Mouse (Mus musculus): Measurements from ENCODE around the gene Cdkal1. TPM values are rescaled to one million over a fixed set of nuclear protein-coding genes. Genes with fewer than 3 reads are reported as not detected.

Cdkal1 gene
- polyA plus RNA-seq, 1 experiment from 2014 or later = 23.9 TPM

- H3K4me1 ChIP-seq (ENCODE audit: control insufficient read depth, insufficient read depth, low read length) = peaks cover 25% of the 10 kb centered on the region
- ATAC-seq (peak; percentile 97), DNase-seq (ENCODE audit: low spot score) (peak; percentile 92)
- peak overlapping the region; percentile 87 for H3K27ac ChIP-seq (ENCODE audit: low read depth, low read length)
- H3K9ac ChIP-seq (ENCODE audit: low read length) = peak overlapping the region; percentile 22
- H3K27me3 ChIP-seq (replicated peaks; ENCODE audit: control insufficient read depth, insufficient read depth, low read length) = no peaks in the 10 kb centered on the region
- no peak overlapping the region for H3K4me2 ChIP-seq (ENCODE audit: low read length)
- no peaks in the 10 kb centered on the region for H3K9me3 ChIP-seq (replicated peaks; ENCODE audit: control insufficient read depth, low read length)
- no peaks in the 10 kb centered on the region for H3K36me3 ChIP-seq (ENCODE audit: control insufficient read depth, insufficient read depth, low read length)
- H3K4me3 ChIP-seq (ENCODE audit: low read depth, low read length) = no peak overlapping the region
- WGBS = 26% methylated on average over 9 of the region's 9 CpGs
These were observed 31.6 kb downstream of the Cdkal1 start for GRCm38 (mm10) chr13:29823906-29824305.

- no peaks in the 10 kb centered on the region for H3K9me3 ChIP-seq (replicated peaks; ENCODE audit: control insufficient read depth, low read length)
- WGBS = 49% methylated on average over 8 of the region's 8 CpGs
- DNase-seq (ENCODE audit: low spot score) (no peak), ATAC-seq (peak; percentile 68)
- no peaks in the 10 kb centered on the region for H3K27me3 ChIP-seq (replicated peaks; ENCODE audit: control insufficient read depth, insufficient read depth, low read length)
- no peak overlapping the region for H3K4me2 ChIP-seq (ENCODE audit: low read length)
- H3K36me3 ChIP-seq (ENCODE audit: control insufficient read depth, insufficient read depth, low read length) = no peaks in the 10 kb centered on the region
- H3K4me3 ChIP-seq (ENCODE audit: low read depth, low read length) = no peak overlapping the region
- peak overlapping the region; percentile 87 for H3K27ac ChIP-seq (ENCODE audit: low read depth, low read length)
- H3K9ac ChIP-seq (ENCODE audit: low read length) = peak overlapping the region; percentile 22; the same call in 1 of the 2 replicates
- H3K4me1 ChIP-seq (ENCODE audit: control insufficient read depth, insufficient read depth, low read length) = peaks cover 25% of the 10 kb centered on the region
These were observed 32.0 kb downstream of the Cdkal1 start for GRCm38 (mm10) chr13:29823487-29823886.

GRCm38 (mm10) chr13:29819910-29820583, 35.4 kb downstream of the Cdkal1 start:
- 94% methylated on average over 9 of the region's 9 CpGs for WGBS

GRCm38 (mm10) chr13:29819147-29819546, 36.3 kb downstream of the Cdkal1 start:
- WGBS = 89% methylated on average over 3 of the region's 3 CpGs
- Histone ChIP-seq H3K4me1 (ENCODE audit: control insufficient read depth, insufficient read depth, low read length) (peaks cover 7% of the 10 kb centered on the region), H3K36me3 (ENCODE audit: control insufficient read depth, insufficient read depth, low read length) (no peaks in the 10 kb centered on the region), H3K27ac (ENCODE audit: low read depth, low read length) (peak overlapping the region; percentile 27; the same call in 1 of the 2 replicates), H3K4me2 (ENCODE audit: low read length) (no peak overlapping the region), H3K4me3 (ENCODE audit: low read depth, low read length) (no peak overlapping the region), H3K27me3 (replicated peaks; ENCODE audit: control insufficient read depth, insufficient read depth, low read length) (no peaks in the 10 kb centered on the region), H3K9ac (ENCODE audit: low read length) (no peak overlapping the region), H3K9me3 (replicated peaks; ENCODE audit: control insufficient read depth, low read length) (no peaks in the 10 kb centered on the region)
- no peak for ATAC-seq
- DNase-seq (ENCODE audit: low spot score) = no peak

More at GRCm38 (mm10) chr13:29819910-29820583, 35.4 kb downstream of the Cdkal1 start:
- Histone ChIP-seq H3K9me3 (replicated peaks; ENCODE audit: control insufficient read depth, low read length) (no peaks in the 10 kb centered on the region), H3K4me1 (ENCODE audit: control insufficient read depth, insufficient read depth, low read length) (peaks cover 14% of the 10 kb centered on the region), H3K27ac (ENCODE audit: low read depth, low read length) (no peak overlapping the region), H3K4me2 (ENCODE audit: low read length) (no peak overlapping the region), H3K9ac (ENCODE audit: low read length) (no peak overlapping the region), H3K27me3 (replicated peaks; ENCODE audit: control insufficient read depth, insufficient read depth, low read length) (no peaks in the 10 kb centered on the region), H3K36me3 (ENCODE audit: control insufficient read depth, insufficient read depth, low read length) (no peaks in the 10 kb centered on the region), H3K4me3 (ENCODE audit: low read depth, low read length) (no peak overlapping the region)
- ATAC-seq (no peak), DNase-seq (ENCODE audit: low spot score) (no peak)

GRCm38 (mm10) chr13:29818314-29818713, 37.2 kb downstream of the Cdkal1 start:
- DNase-seq (ENCODE audit: low spot score) = no peak
- Histone ChIP-seq H3K27ac (ENCODE audit: low read depth, low read length) (peak overlapping the region; percentile 30; the same call in 1 of the 2 replicates), H3K4me1 (ENCODE audit: control insufficient read depth, insufficient read depth, low read length) (no peaks in the 10 kb centered on the region), H3K9me3 (replicated peaks; ENCODE audit: control insufficient read depth, low read length) (no peaks in the 10 kb centered on the region), H3K36me3 (ENCODE audit: control insufficient read depth, insufficient read depth, low read length) (no peaks in the 10 kb centered on the region), H3K4me3 (ENCODE audit: low read depth, low read length) (no peak overlapping the region), H3K9ac (ENCODE audit: low read length) (no peak overlapping the region), H3K4me2 (ENCODE audit: low read length) (no peak overlapping the region), H3K27me3 (replicated peaks; ENCODE audit: control insufficient read depth, insufficient read depth, low read length) (no peaks in the 10 kb centered on the region)
- WGBS = 76% methylated on average over 2 of the region's 2 CpGs
- ATAC-seq = no peak

- H3K9ac ChIP-seq (ENCODE audit: low read length) = no peak overlapping the region
- WGBS = 70% methylated on average over 4 of the region's 4 CpGs
- no peak overlapping the region for H3K27ac ChIP-seq (ENCODE audit: low read depth, low read length)
- H3K9me3 ChIP-seq (replicated peaks; ENCODE audit: control insufficient read depth, low read length) = no peaks in the 10 kb centered on the region
- DNase-seq (ENCODE audit: low spot score) = no peak
- H3K36me3 ChIP-seq (ENCODE audit: control insufficient read depth, insufficient read depth, low read length) = no peaks in the 10 kb centered on the region
- H3K4me1 ChIP-seq (ENCODE audit: control insufficient read depth, insufficient read depth, low read length) = peaks cover 11% of the 10 kb centered on the region
- peak; percentile 34; the same call in 1 of the 2 replicates for ATAC-seq
- no peaks in the 10 kb centered on the region for H3K27me3 ChIP-seq (replicated peaks; ENCODE audit: control insufficient read depth, insufficient read depth, low read length)
- no peak overlapping the region for H3K4me3 ChIP-seq (ENCODE audit: low read depth, low read length)
- H3K4me2 ChIP-seq (ENCODE audit: low read length) = no peak overlapping the region
These were observed 44.7 kb downstream of the Cdkal1 start for GRCm38 (mm10) chr13:29810780-29811179.

GRCm38 (mm10) chr13:29808383-29808782, 47.1 kb downstream of the Cdkal1 start:
- no peak overlapping the region for H3K9ac ChIP-seq (ENCODE audit: low read length)
- H3K4me2 ChIP-seq (ENCODE audit: low read length) = no peak overlapping the region
- DNase-seq (ENCODE audit: low spot score) (no peak), ATAC-seq (no peak)
- peaks cover 11% of the 10 kb centered on the region for H3K4me1 ChIP-seq (ENCODE audit: control insufficient read depth, insufficient read depth, low read length)
- no peaks in the 10 kb centered on the region for H3K27me3 ChIP-seq (replicated peaks; ENCODE audit: control insufficient read depth, insufficient read depth, low read length)
- no peak overlapping the region for H3K27ac ChIP-seq (ENCODE audit: low read depth, low read length)
- H3K36me3 ChIP-seq (ENCODE audit: control insufficient read depth, insufficient read depth, low read length) = no peaks in the 10 kb centered on the region
- no peak overlapping the region for H3K4me3 ChIP-seq (ENCODE audit: low read depth, low read length)
- H3K9me3 ChIP-seq (replicated peaks; ENCODE audit: control insufficient read depth, low read length) = no peaks in the 10 kb centered on the region
- WGBS = 96% methylated on average over 3 of the region's 3 CpGs

- WGBS = 97% methylated on average over 3 of the region's 3 CpGs
- H3K4me2 ChIP-seq (ENCODE audit: low read length) = no peak overlapping the region
These were observed 47.5 kb downstream of the Cdkal1 start for GRCm38 (mm10) chr13:29807930-29808329.

GRCm38 (mm10) chr13:29806871-29807270, 48.6 kb downstream of the Cdkal1 start:
- Histone ChIP-seq H3K27me3 (replicated peaks; ENCODE audit: control insufficient read depth, insufficient read depth, low read length) (no peaks in the 10 kb centered on the region), H3K9me3 (replicated peaks; ENCODE audit: control insufficient read depth, low read length) (no peaks in the 10 kb centered on the region), H3K9ac (ENCODE audit: low read length) (no peak overlapping the region), H3K27ac (ENCODE audit: low read depth, low read length) (no peak overlapping the region), H3K4me2 (ENCODE audit: low read length) (no peak overlapping the region), H3K36me3 (ENCODE audit: control insufficient read depth, insufficient read depth, low read length) (no peaks in the 10 kb centered on the region), H3K4me3 (ENCODE audit: low read depth, low read length) (no peak overlapping the region), H3K4me1 (ENCODE audit: control insufficient read depth, insufficient read depth, low read length) (peaks cover 11% of the 10 kb centered on the region)
- WGBS = 24% methylated on average over 4 of the region's 4 CpGs
- DNase-seq (ENCODE audit: low spot score) = peak; percentile 47
- ATAC-seq = no peak

More at GRCm38 (mm10) chr13:29807930-29808329, 47.5 kb downstream of the Cdkal1 start:
- H3K9ac ChIP-seq (ENCODE audit: low read length) = no peak overlapping the region
- no peaks in the 10 kb centered on the region for H3K36me3 ChIP-seq (ENCODE audit: control insufficient read depth, insufficient read depth, low read length)
- no peak overlapping the region for H3K4me3 ChIP-seq (ENCODE audit: low read depth, low read length)
- H3K4me1 ChIP-seq (ENCODE audit: control insufficient read depth, insufficient read depth, low read length) = peaks cover 11% of the 10 kb centered on the region
- H3K27me3 ChIP-seq (replicated peaks; ENCODE audit: control insufficient read depth, insufficient read depth, low read length) = no peaks in the 10 kb centered on the region
- H3K27ac ChIP-seq (ENCODE audit: low read depth, low read length) = no peak overlapping the region
- DNase-seq (ENCODE audit: low spot score) (no peak), ATAC-seq (no peak)
- H3K9me3 ChIP-seq (replicated peaks; ENCODE audit: control insufficient read depth, low read length) = no peaks in the 10 kb centered on the region

Measured in forebrain, embryonic 14.5 days (tissue).